Mouse (Mus musculus): ENCODE results near the gene Gm17783.
"Not testable (repeated sequence)": the region's sequence is repeated elsewhere in the genome, so short reads cannot be mapped to it uniquely, and the experiment has no call there.

Gene Gm17783

GRCm38 (mm10) chr16:45531950-45532349, at the start of gene Gm17783:
TSS of gene Gm17783 (minus strand) at chr16:45532050.
- no peak for DNase-seq

- DNase-seq, result no peak
These were observed 48.0 kb upstream of the Gm17783 start for GRCm38 (mm10) chr16:45579883-45580282.

GRCm38 (mm10) chr16:45572307-45572706, 40.5 kb upstream of the Gm17783 start:
- DNase-seq, result no peak

- no peak for DNase-seq
These were observed 29.9 kb upstream of the Gm17783 start for GRCm38 (mm10) chr16:45561747-45562146.

GRCm38 (mm10) chr16:45551579-45551978, 19.7 kb upstream of the Gm17783 start:
- no peak for DNase-seq

GRCm38 (mm10) chr16:45547982-45548381, 16.1 kb upstream of the Gm17783 start:
- no peak for DNase-seq

GRCm38 (mm10) chr16:45544341-45544740, 12.5 kb upstream of the Gm17783 start:
- DNase-seq, result peak; percentile 5

- no peak for DNase-seq
These were observed 10.3 kb upstream of the Gm17783 start for GRCm38 (mm10) chr16:45542108-45542507.

GRCm38 (mm10) chr16:45538342-45538741, 6.5 kb upstream of the Gm17783 start:
- not testable (repeated sequence) for DNase-seq

GRCm38 (mm10) chr16:45535009-45535408, 3.2 kb upstream of the Gm17783 start, which contains the start of gene Slc9c1:
TSS of gene Slc9c1 (plus strand) at chr16:45535309.
- no peak for DNase-seq

- DNase-seq, result no peak
These were observed 6.3 kb downstream of the Gm17783 start for GRCm38 (mm10) chr16:45525551-45525950.

GRCm38 (mm10) chr16:45495326-45495725, 36.5 kb downstream of the Gm17783 start:
- no peak for DNase-seq

GRCm38 (mm10) chr16:45492927-45493326, 38.9 kb downstream of the Gm17783 start, which contains the start of gene Gm609:
TSS of gene Gm609 (minus strand) at chr16:45492969.
- DNase-seq, result no peak

GRCm38 (mm10) chr16:45476991-45477390, 54.9 kb downstream of the Gm17783 start:
- DNase-seq, result no peak

- DNase-seq, result not testable (repeated sequence)
These were observed 60.0 kb downstream of the Gm17783 start for GRCm38 (mm10) chr16:45471836-45472235.
